Mouse (Mus musculus): ENCODE measurements around the gene Ndrg4.
A peak's percentile ranks its signal among the peaks of the same experiment; 100 is the strongest.

- TF ChIP-seq GABPA (IDR thresholded peaks at IDR 0.05; ENCODE audit: insufficient replicate concordance, low read depth, low read length), result no peak
- TF ChIP-seq CTCF (conservative IDR thresholded peaks at IDR 0.05 in 1 of 2, IDR thresholded peaks at IDR 0.05 in 1 of 2; ENCODE audit: low read depth in 2 of 2, low read length in 2 of 2), result peak in 1 of 2 experiments; percentile 21; a peak in 2 of 4 replicates
- no peak for TF ChIP-seq MYC (IDR thresholded peaks at IDR 0.05; ENCODE audit: low read depth, low read length)
Measured at GRCm38 (mm10) chr8:95738596-95738995, 61.8 kb downstream of the Ndrg4 start.
